Mouse (Mus musculus): ENCODE data around the gene Phactr1.
A peak's percentile ranks its signal among the peaks of the same experiment; 100 is the strongest.

The Phactr1 gene

GRCm38 (mm10) chr13:43023005-43023404 is 342.6 kb downstream of the Phactr1 start:
- DNase-seq (ENCODE audit: low spot score in 2 of 2) = no peak

- no peak for DNase-seq (ENCODE audit: low spot score in 2 of 2)
Measured at GRCm38 (mm10) chr13:43027568-43027967, 347.1 kb downstream of the Phactr1 start.

- DNase-seq (ENCODE audit: low spot score in 2 of 2) = no peak
Measured at GRCm38 (mm10) chr13:43030222-43030621, 349.8 kb downstream of the Phactr1 start.

- DNase-seq (ENCODE audit: low spot score in 2 of 2) = no peak
Measured at GRCm38 (mm10) chr13:43032451-43032850, 352.0 kb downstream of the Phactr1 start.

DNA sequence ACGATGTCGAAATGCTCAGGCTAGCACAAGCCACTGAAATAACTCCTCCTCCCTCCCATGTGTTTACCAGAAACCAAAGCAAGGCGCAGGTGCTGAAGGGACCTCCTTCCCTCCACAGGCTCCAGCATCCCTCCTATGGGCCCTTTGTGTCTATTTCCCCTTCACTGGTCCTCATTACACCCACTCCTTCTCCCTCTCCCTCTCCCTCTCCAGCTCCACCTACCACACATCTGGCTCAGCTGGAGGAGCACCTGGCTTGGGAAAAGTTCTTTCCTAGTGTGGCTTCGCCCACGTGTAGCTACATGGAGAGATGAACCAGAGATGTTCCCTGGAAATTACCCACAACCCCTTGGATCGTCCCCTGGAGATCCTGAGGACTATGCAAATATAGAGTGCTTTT is 356.1 kb downstream of the Phactr1 start:
- no peak for DNase-seq (ENCODE audit: low spot score in 2 of 2)

GRCm38 (mm10) chr13:43042766-43043165 is 362.3 kb downstream of the Phactr1 start:
- DNase-seq (ENCODE audit: low spot score in 2 of 2) = no peak

- no peak for DNase-seq (ENCODE audit: low spot score in 2 of 2)
Measured at GRCm38 (mm10) chr13:43048553-43048952, 368.1 kb downstream of the Phactr1 start.

- DNase-seq (ENCODE audit: low spot score in 2 of 2) = no peak
Measured at GRCm38 (mm10) chr13:43053201-43053600, 372.8 kb downstream of the Phactr1 start.

DNA sequence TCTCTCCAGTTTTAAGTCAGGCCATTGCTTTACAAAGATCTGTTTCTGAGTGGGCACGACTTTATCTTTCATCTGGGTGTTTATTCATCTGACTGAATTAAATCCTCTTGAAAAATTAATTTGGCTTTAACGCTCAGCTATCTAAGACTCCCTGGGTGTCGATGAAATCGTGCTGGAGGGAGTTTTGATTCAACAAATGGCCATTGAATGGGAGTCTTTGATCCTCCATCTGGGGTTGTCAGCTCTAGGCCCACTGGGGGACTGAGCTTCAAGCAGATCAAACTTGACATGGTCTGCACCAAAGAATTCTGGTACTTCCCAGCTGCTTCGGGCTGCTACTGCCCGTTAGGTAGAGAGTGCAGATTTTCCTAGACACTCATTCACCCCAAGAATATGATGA is 374.7 kb downstream of the Phactr1 start:
- no peak for DNase-seq (ENCODE audit: low spot score in 2 of 2)

- no peak for DNase-seq (ENCODE audit: low spot score in 2 of 2)
Measured at GRCm38 (mm10) chr13:43057104-43057503, 376.7 kb downstream of the Phactr1 start.

GRCm38 (mm10) chr13:43063355-43063754 is 382.9 kb downstream of the Phactr1 start:
- DNase-seq (ENCODE audit: low spot score in 2 of 2) = no peak

DNA sequence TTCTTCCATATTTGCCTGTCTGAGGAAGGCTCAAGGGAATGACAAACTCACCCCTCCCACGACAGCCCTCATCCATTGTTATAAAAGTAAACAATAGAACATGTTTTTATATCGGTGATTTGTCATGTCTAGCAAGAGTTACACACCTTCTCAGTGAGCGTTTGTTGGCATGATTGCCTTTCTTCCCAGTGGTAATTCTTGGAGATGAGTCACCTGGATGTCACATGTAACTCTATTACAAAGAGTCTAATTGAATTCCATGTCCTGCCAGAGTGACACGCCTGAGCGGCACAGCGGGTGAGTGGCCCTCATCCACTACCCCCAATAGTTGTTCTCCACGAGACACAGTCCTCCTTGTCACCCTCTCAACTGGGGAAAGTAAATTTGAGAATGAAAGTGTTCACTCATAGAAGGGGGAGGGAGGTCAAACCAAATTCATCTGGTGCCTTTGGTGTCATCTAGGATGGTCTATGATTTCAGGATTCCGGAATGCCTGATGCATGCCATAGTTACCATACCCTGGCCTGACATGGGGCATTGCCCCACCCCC is 388.4 kb downstream of the Phactr1 start:
- no peak for DNase-seq (ENCODE audit: low spot score in 2 of 2)

GRCm38 (mm10) chr13:43070496-43070895 is 390.1 kb downstream of the Phactr1 start:
- no peak for DNase-seq (ENCODE audit: low spot score in 2 of 2)

GRCm38 (mm10) chr13:43070971-43071370 is 390.5 kb downstream of the Phactr1 start:
- no peak for DNase-seq (ENCODE audit: low spot score in 2 of 2)

DNA sequence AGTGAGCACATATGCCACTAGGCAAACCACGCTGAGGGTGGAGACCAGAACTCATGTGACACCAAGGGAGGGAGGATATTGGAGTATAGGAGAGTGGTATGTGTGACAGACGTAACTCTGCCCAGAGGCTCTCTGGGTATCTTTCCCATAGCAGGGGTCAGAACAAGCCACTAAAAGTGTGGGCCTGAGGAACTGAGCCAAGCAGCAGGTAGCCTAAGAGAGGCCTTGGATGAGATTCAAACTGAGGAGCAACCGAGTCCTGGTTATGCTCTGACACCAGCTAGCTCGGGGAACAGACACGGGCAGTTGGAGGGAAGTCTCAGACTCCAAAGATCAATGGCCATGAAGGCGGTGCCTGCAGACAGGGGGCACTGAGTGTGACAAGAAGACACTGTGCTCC is 395.0 kb downstream of the Phactr1 start:
- DNase-seq (ENCODE audit: low spot score in 2 of 2) = no peak

GRCm38 (mm10) chr13:43077485-43077884 is 397.1 kb downstream of the Phactr1 start:
- DNase-seq (ENCODE audit: low spot score in 2 of 2) = no peak

GRCm38 (mm10) chr13:43085226-43085625 is 404.8 kb downstream of the Phactr1 start:
- DNase-seq (ENCODE audit: low spot score in 2 of 2) = no peak

GRCm38 (mm10) chr13:43094365-43094764 is 413.9 kb downstream of the Phactr1 start:
- DNase-seq (ENCODE audit: low spot score in 2 of 2) = peak in 1 of 2 experiments; percentile 39

DNA sequence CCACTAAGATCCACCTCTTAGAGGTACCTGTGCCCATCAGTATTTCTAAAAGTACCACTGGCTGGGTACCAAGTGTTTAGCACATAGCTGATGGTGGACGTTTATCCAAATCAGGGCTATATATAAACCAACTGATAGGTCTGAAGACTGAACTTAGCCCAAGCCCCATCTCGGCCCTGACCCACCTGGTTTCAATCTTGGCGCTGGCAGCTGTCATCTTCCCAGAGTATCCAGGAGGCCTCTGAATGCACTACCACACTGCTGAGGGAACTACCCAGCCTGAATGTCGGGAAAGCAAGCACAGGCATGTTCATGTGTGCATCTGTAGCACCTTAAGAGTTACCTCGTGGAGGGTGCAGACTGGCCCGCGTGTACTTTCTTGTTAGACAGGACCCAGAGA is 422.5 kb downstream of the Phactr1 start:
- no peak for DNase-seq (ENCODE audit: low spot score in 2 of 2)

- no peak for DNase-seq (ENCODE audit: low spot score in 2 of 2)
Measured at GRCm38 (mm10) chr13:43104496-43104895, 424.1 kb downstream of the Phactr1 start.

GRCm38 (mm10) chr13:43112280-43112679 is 431.9 kb downstream of the Phactr1 start:
- peak in 1 of 2 experiments; percentile 53 for DNase-seq (ENCODE audit: low spot score in 2 of 2)

- no peak for DNase-seq (ENCODE audit: low spot score in 2 of 2)
Measured at GRCm38 (mm10) chr13:43112707-43113106, 432.3 kb downstream of the Phactr1 start.

DNA sequence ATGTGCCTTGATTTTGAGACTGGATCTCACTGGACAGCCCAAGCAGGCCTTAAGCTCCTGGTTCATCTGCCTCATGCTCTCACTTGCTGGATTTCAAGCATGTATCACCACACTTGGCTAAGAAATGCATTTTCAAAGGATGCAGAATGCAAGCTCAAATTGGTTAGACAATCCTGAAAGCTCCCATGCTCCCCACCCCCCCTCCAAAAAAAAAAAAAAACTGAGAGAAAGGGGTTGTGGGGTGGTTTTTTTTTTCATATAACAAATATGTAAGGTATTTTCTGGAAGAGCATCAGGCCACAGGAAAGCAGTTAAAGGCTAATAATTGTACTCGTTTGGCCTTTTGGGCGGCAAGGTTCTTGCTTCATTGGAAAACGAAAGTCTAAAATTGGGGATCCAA is 432.7 kb downstream of the Phactr1 start:
- no peak for DNase-seq (ENCODE audit: low spot score in 2 of 2)

Data from frontal cortex, postnatal 10 days (tissue).